Mouse (Mus musculus) midbrain, postnatal 0 days (tissue): ENCODE results near the gene 1500009L16Rik. TPM values are rescaled to one million over a fixed set of nuclear protein-coding genes. Genes with fewer than 3 reads are reported as not detected.

Experiments
- ATAC-seq: fragments of 200-750 bp; cut with Nextera tagmentation; 2 replicates; pipeline ENCODE4 v1.8.0; 2017; ENCODE audit warnings: moderate number of reproducible peaks, mild to moderate bottlenecking, moderate TSS enrichment, moderate library complexity; ENCODE audit not compliant: low FRiP score
- DNase-seq: peaks from one replicate; pipeline ENCODE4 v3.0.0-alpha.2; 2015; ENCODE audit warnings: low spot score
- H3K27ac ChIP-seq: fragments of 300-500 bp; sonication (generic); 2 replicates; pipeline ENCODE4 v1.5.1; 2014; ENCODE audit warnings: low read depth, mild to moderate bottlenecking, low read length, mixed read lengths
- H3K27me3 ChIP-seq: fragments of 300-500 bp; sonication (generic); 2 replicates; pipeline ENCODE4 v1.6.1; 2014; ENCODE audit warnings: low read length, control low read depth, mixed read lengths; ENCODE audit not compliant: insufficient read depth
- H3K36me3 ChIP-seq: fragments of 300-500 bp; sonication (generic); 2 replicates; pipeline ENCODE4 v1.6.1; 2014; ENCODE audit warnings: low read length, control low read depth, mixed read lengths; ENCODE audit not compliant: insufficient read depth
- H3K4me1 ChIP-seq: fragments of 300-500 bp; sonication (generic); 2 replicates; pipeline ENCODE4 v1.6.1; 2014; ENCODE audit warnings: mild to moderate bottlenecking, control low read depth, antibody characterized with exemption, low read length, mixed read lengths; ENCODE audit not compliant: insufficient read depth
- H3K4me2 ChIP-seq: fragments of 300-500 bp; sonication (generic); 2 replicates; pipeline ENCODE4 v1.6.1; 2014; ENCODE audit warnings: low read depth, mild to moderate bottlenecking, low read length, mixed read lengths; ENCODE audit not compliant: poor library complexity, severe bottlenecking
- H3K4me3 ChIP-seq: fragments of 300-500 bp; sonication (generic); 2 replicates; pipeline ENCODE4 v1.5.1; 2014; ENCODE audit warnings: low read depth, mild to moderate bottlenecking, low read length, moderate library complexity
- H3K9ac ChIP-seq: fragments of 300-500 bp; sonication (generic); replicated peaks from 2 replicates; pipeline ENCODE4 v1.6.1; 2014; ENCODE audit warnings: mild to moderate bottlenecking, low read length, moderate library complexity, mixed read lengths; ENCODE audit not compliant: poor library complexity, severe bottlenecking
- H3K9me3 ChIP-seq: fragments of 300-500 bp; sonication (generic); 2 replicates; pipeline ENCODE4 v1.6.1; 2016; ENCODE audit warnings: low read length, control low read depth
- CTCF ChIP-seq: IDR thresholded peaks from 2 replicates; pipeline ENCODE4 v1.5.1; 2016; ENCODE audit warnings: antibody characterized with exemption, mild to moderate bottlenecking
- WGBS: fragments of 180-500 bp; shearing (Covaris S2); extraction: QIAGEN DNeasy Blood & Tissue Kit; methylation state at CpG from one replicate; pipeline ENCODE4 v1.1.7; 2014; 5-methylcytosine and 5-hydroxymethylcytosine counted together
- polyA plus RNA-seq: library from polyadenylated mRNA; unstranded; fragments of >200 nt; fragmentation: Nextera tagmentation; extraction: Ambion mirVana; gene quantifications from 2 replicates; pipeline ENCODE4 v1.2.1, GENCODE M21; 2015
- total RNA-seq: library from RNA; depleted of rRNA; stranded (reverse); fragments of >200 nt; gene quantifications from 2 replicates; pipeline ENCODE4 v1.2.3, GENCODE M21; 2014

1500009L16Rik gene
- total and polyA plus RNA-seq, 2 experiments from 2014 or later = 63.7 to 122 TPM

- DNase-seq (no peak), ATAC-seq (no peak)
- Histone ChIP-seq H3K4me3 (no peak overlapping the region), H3K4me2 (no peak overlapping the region), H3K36me3 (no peaks in the 10 kb centered on the region), H3K4me1 (no peaks in the 10 kb centered on the region), H3K27me3 (no peaks in the 10 kb centered on the region), H3K9ac (no peak overlapping the region), H3K27ac (no peak overlapping the region), H3K9me3 (no peaks in the 10 kb centered on the region)
- WGBS = 90% methylated on average over 3 of the region's 3 CpGs
- TF ChIP-seq CTCF = no peak
Observed at GRCm38 (mm10) chr10:83744656-83745055, 22.0 kb downstream of the 1500009L16Rik start.

GRCm38 (mm10) chr10:83753056-83753455, 30.4 kb downstream of the 1500009L16Rik start:
- Histone ChIP-seq H3K27me3 (no peaks in the 10 kb centered on the region), H3K9me3 (no peaks in the 10 kb centered on the region), H3K9ac (no peak overlapping the region), H3K27ac (no peak overlapping the region), H3K4me1 (no peaks in the 10 kb centered on the region), H3K4me2 (no peak overlapping the region), H3K36me3 (no peaks in the 10 kb centered on the region), H3K4me3 (no peak overlapping the region)
- DNase-seq (no peak), ATAC-seq (no peak)
- TF ChIP-seq CTCF = no peak
- WGBS = 88% methylated on average over 1 of the region's 1 CpGs

- no peak for ATAC-seq
- no peaks in the 10 kb centered on the region for H3K4me1 ChIP-seq
- WGBS = 89% methylated on average over 17 of the region's 17 CpGs
Observed at GRCm38 (mm10) chr10:83757343-83757962, 34.8 kb downstream of the 1500009L16Rik start.

GRCm38 (mm10) chr10:83758732-83759131, 36.1 kb downstream of the 1500009L16Rik start:
- Histone ChIP-seq H3K9ac (no peak overlapping the region), H3K27me3 (no peaks in the 10 kb centered on the region), H3K27ac (no peak overlapping the region), H3K4me3 (no peak overlapping the region), H3K36me3 (no peaks in the 10 kb centered on the region), H3K4me2 (no peak overlapping the region), H3K4me1 (no peaks in the 10 kb centered on the region), H3K9me3 (no peaks in the 10 kb centered on the region)
- 89% methylated on average over 13 of the region's 13 CpGs for WGBS
- no peak for TF ChIP-seq CTCF
- no peak for DNase-seq
- no peak for ATAC-seq

More at GRCm38 (mm10) chr10:83757343-83757962, 34.8 kb downstream of the 1500009L16Rik start:
- no peak overlapping the region for H3K4me2 ChIP-seq
- no peak overlapping the region for H3K27ac ChIP-seq
- no peak for DNase-seq
- no peak overlapping the region for H3K9ac ChIP-seq
- H3K36me3 ChIP-seq = no peaks in the 10 kb centered on the region
- H3K27me3 ChIP-seq = no peaks in the 10 kb centered on the region
- H3K9me3 ChIP-seq = no peaks in the 10 kb centered on the region
- H3K4me3 ChIP-seq = no peak overlapping the region
- TF ChIP-seq CTCF = no peak

- H3K27me3 ChIP-seq = no peaks in the 10 kb centered on the region
- no peaks in the 10 kb centered on the region for H3K9me3 ChIP-seq
- no peak overlapping the region for H3K4me2 ChIP-seq
- H3K27ac ChIP-seq = no peak overlapping the region
- no peak for DNase-seq
- WGBS = 49% methylated on average over 2 of the region's 2 CpGs
- no peaks in the 10 kb centered on the region for H3K4me1 ChIP-seq
- ATAC-seq = no peak
- no peaks in the 10 kb centered on the region for H3K36me3 ChIP-seq
- no peak overlapping the region for H3K4me3 ChIP-seq
- no peak overlapping the region for H3K9ac ChIP-seq
- no peak for TF ChIP-seq CTCF
Observed at GRCm38 (mm10) chr10:83760535-83760934, 37.9 kb downstream of the 1500009L16Rik start.

- Histone ChIP-seq H3K27ac (no peak overlapping the region), H3K4me3 (no peak overlapping the region), H3K9ac (no peak overlapping the region), H3K4me1 (no peaks in the 10 kb centered on the region), H3K27me3 (no peaks in the 10 kb centered on the region), H3K4me2 (no peak overlapping the region), H3K9me3 (no peaks in the 10 kb centered on the region), H3K36me3 (no peaks in the 10 kb centered on the region)
- ATAC-seq (no peak), DNase-seq (no peak)
- 85% methylated on average over 4 of the region's 4 CpGs for WGBS
- TF ChIP-seq CTCF = no peak
Observed at GRCm38 (mm10) chr10:83763891-83764290, 41.2 kb downstream of the 1500009L16Rik start.
